Mouse (Mus musculus): ENCODE measurements around the gene Zc2hc1c. TPM values are rescaled to one million over a fixed set of nuclear protein-coding genes. Genes with fewer than 3 reads are reported as not detected.

Zc2hc1c gene
- polyA plus RNA-seq (2016; fragmentation: Nextera tagmentation; extraction: Ambion mirVana): 1.1 and 1.2 TPM in 2 replicates

GRCm38 (mm10) chr12:85288486-85289156 is at the start of gene Zc2hc1c:
TSS of gene Zc2hc1c (plus strand) at chr12:85288591.
- no peak within 1 kb of the TSS for H3K27ac ChIP-seq (replicated peaks)
- no peaks in the 10 kb centered on the region for H3K9me3 ChIP-seq
- peaks cover 9% of the 10 kb centered on the region; the same call in 1 of the 2 replicates for H3K4me1 ChIP-seq
- peak within 1 kb of the TSS; percentile 88 for H3K4me2 ChIP-seq (replicated peaks)
- 2% methylated on average over 30 of the region's 31 CpGs for WGBS
- H3K9ac ChIP-seq (replicated peaks): peak within 1 kb of the TSS; percentile 58
- H3K36me3 ChIP-seq: no peaks in the 10 kb centered on the region
- peaks cover 8% of the 10 kb centered on the region; the same call in 1 of the 2 replicates for H3K27me3 ChIP-seq
- peak; percentile 88 for ATAC-seq (ENCODE audit: low FRiP score, low read depth)
- H3K4me3 ChIP-seq: peak within 1 kb of the TSS; percentile 53

- WGBS: 90% methylated on average over 3 of the region's 3 CpGs
- no peak for ATAC-seq (ENCODE audit: low FRiP score, low read depth)
- H3K4me3 ChIP-seq: no peak overlapping the region
These were observed 36.3 kb upstream of the Zc2hc1c start for GRCm38 (mm10) chr12:85252083-85252482.

DNA sequence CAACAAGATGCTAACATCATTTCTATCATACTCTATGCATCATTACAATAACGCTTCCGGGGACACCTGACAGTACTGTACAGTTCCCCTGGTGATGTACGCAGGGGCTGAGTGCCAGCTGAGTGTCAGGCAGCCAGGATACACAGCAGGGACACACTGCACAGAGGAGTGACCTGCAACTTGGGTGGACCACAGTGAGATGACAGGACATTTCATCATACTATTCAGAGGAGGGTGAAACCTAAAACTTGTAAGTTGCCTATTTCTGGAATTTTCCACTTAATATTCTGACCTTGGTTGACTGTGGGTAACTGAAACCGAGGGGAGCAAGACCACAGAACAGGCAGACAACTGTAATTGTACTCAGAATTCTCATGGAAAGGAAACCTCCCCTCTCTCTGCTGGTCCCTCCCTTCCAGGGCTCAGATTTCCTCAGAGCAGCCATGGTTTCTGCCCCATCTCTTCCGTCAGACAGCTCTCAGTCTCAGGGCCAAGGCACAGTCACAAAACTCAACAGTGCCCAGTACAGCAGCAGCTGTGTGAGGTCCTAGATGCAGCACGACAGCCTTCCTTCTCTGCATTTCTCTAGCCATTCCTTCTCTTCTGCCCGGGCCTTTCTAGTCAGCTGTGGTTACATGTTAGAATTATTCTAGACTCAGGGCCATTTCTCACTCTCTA is 32.2 kb upstream of the Zc2hc1c start:
- no peak for ATAC-seq (ENCODE audit: low FRiP score, low read depth)
- H3K4me3 ChIP-seq: no peak overlapping the region
- 78% methylated on average over 7 of the region's 7 CpGs for WGBS
- H3K27ac ChIP-seq (replicated peaks): no peak overlapping the region
- H3K27me3 ChIP-seq: no peaks in the 10 kb centered on the region
- H3K9me3 ChIP-seq: no peaks in the 10 kb centered on the region
- H3K9ac ChIP-seq (replicated peaks): no peak overlapping the region
- no peak overlapping the region for H3K4me2 ChIP-seq (replicated peaks)
- H3K4me1 ChIP-seq: no peaks in the 10 kb centered on the region
- H3K36me3 ChIP-seq: no peaks in the 10 kb centered on the region; the same call in 1 of the 2 replicates

More at GRCm38 (mm10) chr12:85252083-85252482, 36.3 kb upstream of the Zc2hc1c start:
- Histone ChIP-seq H3K36me3 (0 out of 2 replicates have a peak, but pooled peaks cover 8% of the 10 kb centered on the region), H3K9ac (replicated peaks) (no peak overlapping the region), H3K4me1 (0 out of 2 replicates have a peak, but pooled peaks cover 2% of the 10 kb centered on the region), H3K9me3 (no peaks in the 10 kb centered on the region), H3K27me3 (no peaks in the 10 kb centered on the region), H3K27ac (replicated peaks) (no peak overlapping the region), H3K4me2 (replicated peaks) (no peak overlapping the region)

GRCm38 (mm10) chr12:85257008-85257639 is 31.3 kb upstream of the Zc2hc1c start:
- no peak for ATAC-seq (ENCODE audit: low FRiP score, low read depth)
- H3K4me1 ChIP-seq: no peaks in the 10 kb centered on the region
- H3K36me3 ChIP-seq: no peaks in the 10 kb centered on the region; the same call in 1 of the 2 replicates
- H3K27ac ChIP-seq (replicated peaks): no peak overlapping the region
- H3K27me3 ChIP-seq: no peaks in the 10 kb centered on the region
- no peak overlapping the region for H3K4me2 ChIP-seq (replicated peaks)
- H3K4me3 ChIP-seq: no peak overlapping the region
- H3K9me3 ChIP-seq: no peaks in the 10 kb centered on the region
- H3K9ac ChIP-seq (replicated peaks): no peak overlapping the region
- 86% methylated on average over 7 of the region's 7 CpGs for whole genome bisulfite sequencing

- Histone ChIP-seq H3K9me3 (no peaks in the 10 kb centered on the region), H3K4me2 (replicated peaks) (no peak overlapping the region), H3K4me1 (0 out of 2 replicates have a peak, but pooled peaks cover 2% of the 10 kb centered on the region), H3K4me3 (no peak overlapping the region), H3K27ac (replicated peaks) (no peak overlapping the region), H3K36me3 (no peaks in the 10 kb centered on the region; the same call in 1 of the 2 replicates), H3K27me3 (no peaks in the 10 kb centered on the region), H3K9ac (replicated peaks) (no peak overlapping the region)
- ATAC-seq (ENCODE audit: low FRiP score, low read depth): no peak
- 54% methylated on average over 10 of the region's 10 CpGs for WGBS
These were observed 25.9 kb upstream of the Zc2hc1c start for GRCm38 (mm10) chr12:85262489-85262888.

GRCm38 (mm10) chr12:85263190-85263589 is 25.2 kb upstream of the Zc2hc1c start:
- Histone ChIP-seq H3K27ac (replicated peaks) (no peak overlapping the region), H3K4me1 (0 out of 2 replicates have a peak, but pooled peaks cover 2% of the 10 kb centered on the region), H3K4me3 (no peak overlapping the region), H3K36me3 (no peaks in the 10 kb centered on the region; the same call in 1 of the 2 replicates), H3K4me2 (replicated peaks) (no peak overlapping the region), H3K9ac (replicated peaks) (no peak overlapping the region), H3K27me3 (no peaks in the 10 kb centered on the region), H3K9me3 (no peaks in the 10 kb centered on the region)
- WGBS: 87% methylated on average over 5 of the region's 5 CpGs
- ATAC-seq (ENCODE audit: low FRiP score, low read depth): no peak

DNA sequence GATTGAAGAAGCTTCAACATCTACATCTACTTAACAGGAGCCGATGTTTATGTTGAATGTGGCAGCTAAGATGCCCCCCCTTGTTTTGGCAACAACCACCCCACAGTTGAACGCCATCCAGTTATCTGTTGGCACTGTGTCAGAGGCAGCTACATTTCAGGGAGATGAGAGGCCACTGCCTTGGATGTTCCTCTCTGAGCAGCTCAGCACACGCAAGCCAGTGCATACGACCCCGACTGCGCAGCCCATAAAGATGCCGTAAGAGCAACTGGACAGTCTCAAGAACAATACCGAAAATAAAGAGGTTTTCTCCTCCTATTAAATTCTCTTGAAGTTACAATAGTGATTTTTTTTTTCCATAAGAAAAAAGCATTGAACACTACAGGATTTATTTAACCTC is 23.9 kb upstream of the Zc2hc1c start:
- ATAC-seq (ENCODE audit: low FRiP score, low read depth): no peak
- Histone ChIP-seq H3K4me3 (no peak overlapping the region), H3K27me3 (no peaks in the 10 kb centered on the region), H3K27ac (replicated peaks) (no peak overlapping the region), H3K9me3 (no peaks in the 10 kb centered on the region), H3K9ac (replicated peaks) (no peak overlapping the region), H3K36me3 (no peaks in the 10 kb centered on the region), H3K4me2 (replicated peaks) (no peak overlapping the region), H3K4me1 (0 out of 2 replicates have a peak, but pooled peaks cover 2% of the 10 kb centered on the region)
- WGBS: 94% methylated on average over 8 of the region's 8 CpGs

GRCm38 (mm10) chr12:85264940-85265339 is 23.5 kb upstream of the Zc2hc1c start:
- Histone ChIP-seq H3K4me3 (no peak overlapping the region), H3K9me3 (no peaks in the 10 kb centered on the region), H3K9ac (replicated peaks) (no peak overlapping the region), H3K27me3 (no peaks in the 10 kb centered on the region), H3K27ac (replicated peaks) (no peak overlapping the region), H3K4me1 (peaks cover 4% of the 10 kb centered on the region; the same call in 1 of the 2 replicates), H3K36me3 (no peaks in the 10 kb centered on the region), H3K4me2 (replicated peaks) (no peak overlapping the region)
- no peak for ATAC-seq (ENCODE audit: low FRiP score, low read depth)
- WGBS: 73% methylated on average over 7 of the region's 7 CpGs

DNA sequence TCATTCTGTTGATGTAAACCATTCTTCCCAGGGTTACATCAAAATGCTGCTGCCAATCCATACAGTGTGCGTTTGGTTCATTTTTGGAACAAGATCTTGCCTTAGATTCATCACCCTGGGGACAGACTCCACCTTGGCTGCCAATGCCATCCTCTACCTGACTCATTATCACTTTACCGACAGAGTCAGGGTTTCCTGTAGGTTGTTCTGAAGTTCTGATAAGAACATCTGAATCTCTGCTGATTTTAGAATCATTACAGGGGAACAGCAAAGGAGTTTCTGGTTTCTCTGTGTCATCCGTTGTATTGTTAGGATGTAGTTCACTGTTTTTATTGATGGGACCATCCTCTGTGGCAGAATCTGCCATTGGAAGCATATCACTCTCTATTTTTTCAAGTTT is 22.1 kb upstream of the Zc2hc1c start:
- Histone ChIP-seq H3K4me1 (peaks cover 6% of the 10 kb centered on the region; the same call in 1 of the 2 replicates), H3K9me3 (no peaks in the 10 kb centered on the region), H3K36me3 (no peaks in the 10 kb centered on the region), H3K27ac (replicated peaks) (no peak overlapping the region), H3K9ac (replicated peaks) (no peak overlapping the region), H3K4me2 (replicated peaks) (no peak overlapping the region), H3K4me3 (no peak overlapping the region), H3K27me3 (no peaks in the 10 kb centered on the region)
- ATAC-seq (ENCODE audit: low FRiP score, low read depth): no peak
- WGBS: 91% methylated on average over 3 of the region's 3 CpGs

GRCm38 (mm10) chr12:85269821-85270220 is 18.6 kb upstream of the Zc2hc1c start:
- H3K9me3 ChIP-seq: no peaks in the 10 kb centered on the region
- no peak for ATAC-seq (ENCODE audit: low FRiP score, low read depth)

GRCm38 (mm10) chr12:85270319-85270718 is 18.1 kb upstream of the Zc2hc1c start, which contains the start of gene Mlh3:
TSS of gene Mlh3 (minus strand) at chr12:85270599.
- peak; percentile 95 for ATAC-seq (ENCODE audit: low FRiP score, low read depth)
- peak within 1 kb of the TSS; percentile 60 for H3K4me3 ChIP-seq
- peaks cover 4% of the 10 kb centered on the region; the same call in 1 of the 2 replicates for H3K4me1 ChIP-seq
- H3K27me3 ChIP-seq: no peaks in the 10 kb centered on the region
- H3K4me2 ChIP-seq (replicated peaks): peak within 1 kb of the TSS; percentile 54
- 1% methylated on average over 35 of the region's 35 CpGs for WGBS
- no peaks in the 10 kb centered on the region for H3K9me3 ChIP-seq
- peak within 1 kb of the TSS; percentile 68 for H3K9ac ChIP-seq (replicated peaks)
- H3K27ac ChIP-seq (replicated peaks): peak within 1 kb of the TSS; percentile 85
- no peaks in the 10 kb centered on the region for H3K36me3 ChIP-seq

More at GRCm38 (mm10) chr12:85269821-85270220, 18.6 kb upstream of the Zc2hc1c start:
- peak overlapping the region; percentile 85 for H3K27ac ChIP-seq (replicated peaks)
- peak overlapping the region; percentile 68 for H3K9ac ChIP-seq (replicated peaks)
- peak overlapping the region; percentile 54 for H3K4me2 ChIP-seq (replicated peaks)
- 61% methylated on average over 3 of the region's 3 CpGs for WGBS
- no peaks in the 10 kb centered on the region for H3K36me3 ChIP-seq
- H3K4me1 ChIP-seq: peaks cover 4% of the 10 kb centered on the region; the same call in 1 of the 2 replicates
- peak overlapping the region; percentile 60 for H3K4me3 ChIP-seq
- H3K27me3 ChIP-seq: no peaks in the 10 kb centered on the region
